Mouse (Mus musculus) midbrain, embryonic 12.5 days (tissue): Measurements from ENCODE around the gene Mob2. TPM values are rescaled to one million over a fixed set of nuclear protein-coding genes. Genes with fewer than 3 reads are reported as not detected.
A peak's percentile ranks its signal among the peaks of the same experiment; 100 is the strongest.

Experiments
- ATAC-seq: fragments of 200-750 bp; cut with Nextera tagmentation; 2 replicates; pipeline ENCODE4 v1.8.0; 2017; ENCODE audit warnings: low read depth, moderate TSS enrichment, moderate library complexity; ENCODE audit not compliant: low FRiP score
- H3K27ac ChIP-seq: fragments of 300-500 bp; sonication (generic); replicated peaks from 2 replicates; pipeline ENCODE4 v1.5.1; 2016; ENCODE audit warnings: mild to moderate bottlenecking
- H3K27me3 ChIP-seq: fragments of 300-500 bp; sonication (generic); 2 replicates; pipeline ENCODE4 v1.6.1; 2016; ENCODE audit warnings: mild to moderate bottlenecking
- H3K36me3 ChIP-seq: fragments of 300-500 bp; sonication (generic); 2 replicates; pipeline ENCODE4 v1.6.1; 2016
- H3K4me1 ChIP-seq: fragments of 300-500 bp; sonication (generic); 2 replicates; pipeline ENCODE4 v1.6.1; 2016
- H3K4me2 ChIP-seq: fragments of 300-500 bp; sonication (generic); replicated peaks from 2 replicates; pipeline ENCODE4 v1.6.1; 2016; ENCODE audit warnings: mild to moderate bottlenecking, moderate library complexity
- H3K4me3 ChIP-seq: fragments of 300-500 bp; sonication (generic); 2 replicates; pipeline ENCODE4 v1.5.1; 2016; ENCODE audit warnings: mild to moderate bottlenecking
- H3K9ac ChIP-seq: fragments of 300-500 bp; sonication (generic); replicated peaks from 2 replicates; pipeline ENCODE4 v1.6.1; 2016; ENCODE audit warnings: mild to moderate bottlenecking, moderate library complexity
- H3K9me3 ChIP-seq: fragments of 300-500 bp; sonication (generic); 2 replicates; pipeline ENCODE4 v1.6.1; 2016; ENCODE audit warnings: mild to moderate bottlenecking
- WGBS: fragments of 180-500 bp; shearing (Covaris S2); methylation state at CpG from one replicate; pipeline ENCODE4 v1.1.7; 2016; 5-methylcytosine and 5-hydroxymethylcytosine counted together
- polyA plus RNA-seq: library from polyadenylated mRNA; unstranded; fragments of >200 nt; fragmentation: Nextera tagmentation; extraction: Ambion mirVana; gene quantifications from 2 replicates; pipeline ENCODE4 v1.2.1, GENCODE M21; 2016

Mob2 gene
- polyA plus RNA-seq, 1 experiment from 2014 or later = 50.9 TPM

GRCm38 (mm10) chr7:142087069-142087652 is 26.3 kb upstream of the Mob2 start:
- no peak for ATAC-seq
- Histone ChIP-seq H3K9ac (no peak overlapping the region), H3K9me3 (no peaks in the 10 kb centered on the region), H3K4me2 (no peak overlapping the region), H3K27me3 (peaks cover 32% of the 10 kb centered on the region), H3K27ac (no peak overlapping the region), H3K36me3 (peaks cover 61% of the 10 kb centered on the region), H3K4me1 (peaks cover 59% of the 10 kb centered on the region), H3K4me3 (no peak overlapping the region)
- 92% methylated on average over 1 of the region's 1 CpGs for WGBS

- peaks cover 54% of the 10 kb centered on the region for H3K4me1 ChIP-seq
- no peaks in the 10 kb centered on the region for H3K9me3 ChIP-seq
- H3K27me3 ChIP-seq = peaks cover 40% of the 10 kb centered on the region
- ATAC-seq = no peak
- WGBS = 86% methylated on average over 4 of the region's 4 CpGs
- H3K4me2 ChIP-seq = no peak overlapping the region
- no peak overlapping the region for H3K9ac ChIP-seq
- peaks cover 69% of the 10 kb centered on the region for H3K36me3 ChIP-seq
- H3K27ac ChIP-seq = no peak overlapping the region
- no peak overlapping the region for H3K4me3 ChIP-seq
These were observed 25.5 kb upstream of the Mob2 start for GRCm38 (mm10) chr7:142086159-142086905.

GRCm38 (mm10) chr7:142084820-142085219 is 24.0 kb upstream of the Mob2 start:
- H3K4me2 ChIP-seq = no peak overlapping the region
- peaks cover 51% of the 10 kb centered on the region for H3K27me3 ChIP-seq
- WGBS = 55% methylated on average over 3 of the region's 3 CpGs
- H3K9ac ChIP-seq = no peak overlapping the region; the same call in 1 of the 2 replicates
- ATAC-seq = no peak
- H3K4me1 ChIP-seq = peaks cover 39% of the 10 kb centered on the region
- H3K9me3 ChIP-seq = no peaks in the 10 kb centered on the region
- peaks cover 80% of the 10 kb centered on the region for H3K36me3 ChIP-seq
- no peak overlapping the region for H3K27ac ChIP-seq
- no peak overlapping the region for H3K4me3 ChIP-seq

GRCm38 (mm10) chr7:142084395-142084794 is 23.5 kb upstream of the Mob2 start:
- no peak overlapping the region; the same call in 1 of the 2 replicates for H3K9ac ChIP-seq
- WGBS = 27% methylated on average over 5 of the region's 5 CpGs
- no peak overlapping the region for H3K27ac ChIP-seq
- H3K9me3 ChIP-seq = no peaks in the 10 kb centered on the region
- no peak overlapping the region for H3K4me2 ChIP-seq
- peaks cover 35% of the 10 kb centered on the region for H3K4me1 ChIP-seq
- peaks cover 85% of the 10 kb centered on the region for H3K36me3 ChIP-seq
- no peak for ATAC-seq
- H3K27me3 ChIP-seq = peaks cover 51% of the 10 kb centered on the region
- no peak overlapping the region for H3K4me3 ChIP-seq

GRCm38 (mm10) chr7:142083588-142084317 is 22.9 kb upstream of the Mob2 start:
- no peak overlapping the region for H3K27ac ChIP-seq
- 38% methylated on average over 12 of the region's 12 CpGs for WGBS
- no peak overlapping the region for H3K9ac ChIP-seq
- peaks cover 51% of the 10 kb centered on the region for H3K27me3 ChIP-seq
- no peak overlapping the region for H3K4me2 ChIP-seq
- no peaks in the 10 kb centered on the region for H3K9me3 ChIP-seq
- peaks cover 88% of the 10 kb centered on the region for H3K36me3 ChIP-seq
- ATAC-seq = no peak
- peaks cover 29% of the 10 kb centered on the region for H3K4me1 ChIP-seq
- H3K4me3 ChIP-seq = no peak overlapping the region

GRCm38 (mm10) chr7:142082607-142083006 is 21.7 kb upstream of the Mob2 start:
- Histone ChIP-seq H3K36me3 (peaks cover 81% of the 10 kb centered on the region), H3K9me3 (no peaks in the 10 kb centered on the region), H3K9ac (no peak overlapping the region), H3K4me1 (peaks cover 20% of the 10 kb centered on the region), H3K4me2 (peak overlapping the region; percentile 31), H3K27me3 (peaks cover 51% of the 10 kb centered on the region), H3K4me3 (no peak overlapping the region), H3K27ac (no peak overlapping the region)
- ATAC-seq = no peak
- 32% methylated on average over 16 of the region's 16 CpGs for WGBS

GRCm38 (mm10) chr7:142082179-142082578 is 21.3 kb upstream of the Mob2 start:
- ATAC-seq = no peak
- 8% methylated on average over 37 of the region's 38 CpGs for WGBS
- H3K9ac ChIP-seq = 0 out of 2 replicates have a peak overlapping the region, but pooled peaks have one; percentile 24
- no peak overlapping the region for H3K4me3 ChIP-seq
- H3K4me2 ChIP-seq = peak overlapping the region; percentile 31
- H3K9me3 ChIP-seq = no peaks in the 10 kb centered on the region
- peaks cover 20% of the 10 kb centered on the region for H3K4me1 ChIP-seq
- H3K27me3 ChIP-seq = peaks cover 51% of the 10 kb centered on the region
- no peak overlapping the region for H3K27ac ChIP-seq
- peaks cover 76% of the 10 kb centered on the region for H3K36me3 ChIP-seq

- Histone ChIP-seq H3K4me2 (peak overlapping the region; percentile 31), H3K9ac (0 out of 2 replicates have a peak overlapping the region, but pooled peaks have one; percentile 24)
These were observed 20.9 kb upstream of the Mob2 start for GRCm38 (mm10) chr7:142081736-142082135.

GRCm38 (mm10) chr7:142080876-142081275 is 20.0 kb upstream of the Mob2 start:
- Histone ChIP-seq H3K36me3 (peaks cover 63% of the 10 kb centered on the region), H3K4me2 (no peak overlapping the region), H3K4me3 (no peak overlapping the region), H3K9ac (no peak overlapping the region), H3K9me3 (no peaks in the 10 kb centered on the region), H3K27me3 (peaks cover 51% of the 10 kb centered on the region), H3K4me1 (peaks cover 20% of the 10 kb centered on the region), H3K27ac (no peak overlapping the region)
- WGBS = 56% methylated on average over 2 of the region's 2 CpGs
- no peak for ATAC-seq

More at GRCm38 (mm10) chr7:142081736-142082135, 20.9 kb upstream of the Mob2 start:
- Histone ChIP-seq H3K9me3 (no peaks in the 10 kb centered on the region), H3K27ac (no peak overlapping the region), H3K4me3 (no peak overlapping the region), H3K4me1 (peaks cover 20% of the 10 kb centered on the region), H3K36me3 (peaks cover 72% of the 10 kb centered on the region), H3K27me3 (peaks cover 51% of the 10 kb centered on the region)
- WGBS = 33% methylated on average over 16 of the region's 17 CpGs
- ATAC-seq = no peak

- Histone ChIP-seq H3K27me3 (peaks cover 41% of the 10 kb centered on the region), H3K27ac (no peak overlapping the region), H3K4me1 (peaks cover 14% of the 10 kb centered on the region), H3K36me3 (peaks cover 48% of the 10 kb centered on the region), H3K4me2 (no peak overlapping the region), H3K4me3 (no peak overlapping the region), H3K9me3 (no peaks in the 10 kb centered on the region), H3K9ac (no peak overlapping the region)
- WGBS = 59% methylated on average over 5 of the region's 5 CpGs
- no peak for ATAC-seq
These were observed 18.5 kb upstream of the Mob2 start for GRCm38 (mm10) chr7:142079365-142079764.

- Histone ChIP-seq H3K27me3 (peaks cover 19% of the 10 kb centered on the region), H3K4me1 (peaks cover 4% of the 10 kb centered on the region), H3K9me3 (no peaks in the 10 kb centered on the region), H3K4me3 (no peak overlapping the region), H3K4me2 (no peak overlapping the region), H3K9ac (no peak overlapping the region), H3K36me3 (peaks cover 27% of the 10 kb centered on the region), H3K27ac (no peak overlapping the region)
- ATAC-seq = no peak
- WGBS = 83% methylated on average over 3 of the region's 3 CpGs
These were observed 16.3 kb upstream of the Mob2 start for GRCm38 (mm10) chr7:142077138-142077537.
